Mouse (Mus musculus) ovary, postnatal 14 days (tissue): ENCODE results near the gene Atp2b4.

Source experiments
- DNase-seq: peaks from one replicate; pipeline ENCODE4 v3.0.0; 2022; ENCODE audit warnings: low spot score

The Atp2b4 gene

DNA sequence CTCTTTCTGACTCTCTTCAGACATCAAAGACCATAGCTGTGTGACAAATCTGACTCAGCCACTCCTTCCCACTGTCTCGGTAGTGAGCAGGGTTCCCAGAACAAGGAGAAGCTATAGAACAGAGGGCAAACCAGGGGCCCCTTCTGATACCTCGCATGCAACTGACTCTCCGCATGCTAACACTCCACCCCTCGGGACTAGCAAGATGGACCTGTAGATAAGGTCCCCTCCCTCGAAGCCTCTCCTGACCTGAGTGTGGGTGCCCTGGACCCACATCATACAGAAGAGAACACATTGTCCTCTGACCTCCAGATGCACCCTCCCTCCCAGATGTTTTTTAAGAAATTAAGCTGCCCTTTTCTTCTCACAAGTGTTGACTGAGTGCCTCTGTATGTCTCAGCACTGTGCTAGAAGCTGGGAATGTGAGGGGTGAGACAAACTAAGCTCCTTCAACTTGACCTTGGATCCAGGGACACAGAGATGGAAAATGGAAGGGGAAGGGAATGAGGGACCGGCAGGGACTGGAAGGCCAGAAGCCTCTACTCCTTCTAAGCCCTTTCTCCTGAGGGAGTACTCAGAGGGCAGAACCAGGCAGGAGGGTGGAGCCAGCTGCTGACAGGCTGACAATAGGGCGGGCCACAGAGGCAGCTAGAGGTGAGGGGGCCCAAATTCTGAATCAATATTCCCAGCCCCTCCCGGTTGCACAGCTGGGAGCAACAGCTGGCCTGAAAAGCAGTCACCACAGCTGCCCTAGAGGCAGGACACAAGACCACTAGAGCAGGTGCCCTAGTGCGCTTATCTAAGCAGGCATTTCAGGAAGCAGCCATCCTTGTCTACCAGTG is 2.6 kb downstream of the Atp2b4 start:
- DNase-seq, result no peak

DNA sequence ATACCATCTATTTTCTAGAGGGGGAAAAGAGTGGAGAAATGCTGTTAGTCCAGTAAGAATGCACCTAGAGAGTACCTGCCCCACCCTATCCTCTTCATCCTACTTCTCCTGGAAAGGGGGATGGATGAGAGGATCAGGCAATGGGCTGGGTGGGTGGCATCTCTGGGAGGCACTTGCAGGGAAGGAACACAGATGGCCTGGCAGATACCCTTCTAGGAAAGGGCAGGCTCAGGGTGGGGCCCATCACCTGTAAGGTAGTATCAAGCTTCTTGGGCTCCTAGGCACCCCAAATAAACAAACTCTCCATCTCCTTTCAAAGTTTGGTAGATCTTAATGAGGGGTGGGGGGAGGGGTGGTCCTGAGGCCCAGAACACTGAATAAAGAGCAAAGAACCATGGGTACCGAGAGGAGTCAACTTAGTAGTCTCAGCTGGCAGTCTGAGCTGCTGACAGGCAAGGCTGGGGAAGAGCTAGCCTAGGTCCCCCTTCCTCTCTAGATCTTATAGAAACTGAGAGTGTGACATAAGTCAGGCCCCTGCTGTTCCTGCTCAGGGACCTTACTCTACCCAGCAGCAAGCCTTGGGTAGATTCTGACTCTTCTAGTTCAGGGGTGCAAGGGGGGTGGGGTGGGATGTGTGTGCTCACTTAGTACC is 3.4 kb downstream of the Atp2b4 start:
- DNase-seq, result no peak

DNA sequence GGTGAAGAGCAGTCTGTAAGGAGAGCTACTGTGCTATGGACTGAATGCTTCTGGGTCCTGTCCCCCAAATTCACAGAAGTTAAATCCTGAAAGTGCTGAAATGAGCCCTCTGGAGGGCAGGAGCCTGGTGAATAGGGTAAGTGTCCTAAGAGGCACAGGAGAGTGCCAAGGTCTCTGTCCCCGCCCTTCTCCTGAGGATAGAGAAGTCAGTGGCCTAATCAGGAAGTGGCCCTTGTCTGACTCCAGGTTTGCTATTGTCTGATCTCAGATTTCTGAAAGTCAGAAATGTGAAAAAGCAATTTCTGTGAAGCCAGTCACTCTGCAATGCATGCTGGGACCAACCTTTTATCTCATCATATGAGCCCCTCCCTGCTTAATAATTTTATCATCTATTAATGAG is 7.2 kb downstream of the Atp2b4 start:
- no peak for DNase-seq

DNA sequence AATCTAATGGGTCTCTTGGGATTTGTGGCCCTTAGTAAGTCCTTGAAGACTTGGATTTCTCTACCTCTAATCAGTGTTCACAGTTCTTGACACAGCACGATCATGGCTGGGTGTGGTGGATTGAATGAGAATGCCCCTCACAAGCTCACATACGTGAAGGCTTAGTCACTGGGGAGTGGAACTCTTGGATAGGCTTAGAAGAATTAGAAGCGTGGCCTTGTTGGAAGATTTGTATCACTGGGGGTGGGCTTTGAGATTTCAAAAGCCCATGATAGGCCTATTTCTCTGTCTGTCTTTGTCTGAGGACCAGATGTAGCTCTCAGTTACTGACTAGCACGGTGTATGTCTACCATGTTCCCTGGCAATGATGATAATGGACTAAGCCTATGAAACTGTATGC is 10.8 kb downstream of the Atp2b4 start:
- no peak for DNase-seq

DNA sequence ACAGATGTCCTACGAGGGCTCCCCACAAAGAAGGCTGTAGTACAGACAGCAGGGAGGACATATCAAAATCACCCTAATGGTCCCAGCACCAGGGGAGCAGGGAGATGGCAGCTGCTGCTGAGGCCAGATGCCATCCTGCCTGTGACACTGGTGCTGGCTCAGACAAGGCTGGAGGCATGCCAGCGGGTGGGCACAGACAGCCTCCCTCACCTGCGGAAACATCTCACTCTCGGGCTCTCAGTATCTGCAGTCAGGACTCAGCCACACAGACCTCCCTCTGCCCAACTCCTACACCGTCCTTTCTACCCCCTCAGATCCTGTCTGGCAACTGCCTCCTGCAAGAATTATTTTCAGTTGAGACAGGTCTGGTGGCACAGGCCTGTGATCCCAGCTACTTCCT is 12.0 kb downstream of the Atp2b4 start:
- DNase-seq, result no peak

DNA sequence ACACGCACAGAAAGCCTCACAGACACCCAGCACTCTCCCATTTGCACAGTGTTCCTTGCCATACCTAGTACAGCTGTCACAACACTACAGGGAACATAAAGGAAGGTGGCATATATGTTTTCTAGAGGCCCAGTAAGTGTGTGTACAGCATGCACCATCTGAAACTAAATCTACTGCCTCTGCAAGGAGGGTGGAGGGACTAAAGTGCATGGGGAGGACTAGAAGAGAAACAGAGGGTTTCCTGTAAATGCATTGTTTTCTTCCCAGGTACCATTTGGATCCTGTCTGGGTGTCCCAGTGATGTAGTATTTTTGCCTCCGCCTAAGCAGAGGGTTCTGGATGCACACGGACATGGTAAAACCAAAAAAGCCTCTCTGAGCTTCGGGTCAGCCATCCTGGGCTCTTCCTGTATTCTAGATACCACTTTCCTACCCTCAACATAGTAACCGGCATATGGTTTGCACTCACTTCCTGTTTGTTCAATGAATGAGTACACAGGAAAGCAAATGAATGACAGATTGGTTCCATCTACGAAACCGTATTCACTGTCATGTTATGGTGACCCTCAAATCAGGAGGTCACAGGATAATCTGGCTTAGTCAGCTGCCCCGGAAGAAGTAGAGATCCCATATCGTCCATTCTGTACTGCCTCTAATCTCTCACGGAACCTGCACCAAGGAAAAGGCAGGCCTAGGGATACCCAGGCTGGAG is 13.2 kb downstream of the Atp2b4 start:
- DNase-seq, result no peak

DNA sequence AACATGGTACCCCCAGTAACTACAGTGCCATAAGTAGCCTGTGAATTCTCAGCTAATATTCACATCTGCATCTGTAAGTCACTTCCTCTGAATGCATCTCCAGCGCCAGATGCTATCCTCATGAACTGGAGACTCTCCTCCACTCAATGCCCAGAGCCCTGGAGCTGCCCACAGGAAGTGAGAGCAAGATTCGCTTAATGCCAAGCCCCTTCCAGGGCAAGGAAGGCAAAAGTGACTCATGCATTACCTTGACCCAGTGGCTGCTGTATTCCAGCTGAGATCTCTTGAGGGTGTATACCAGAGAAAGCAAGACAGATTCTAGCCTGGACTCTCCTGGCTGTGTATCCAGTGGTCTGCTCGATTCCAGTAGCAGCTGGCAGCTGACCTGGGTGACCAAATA is 16.2 kb downstream of the Atp2b4 start:
- no peak for DNase-seq

DNA sequence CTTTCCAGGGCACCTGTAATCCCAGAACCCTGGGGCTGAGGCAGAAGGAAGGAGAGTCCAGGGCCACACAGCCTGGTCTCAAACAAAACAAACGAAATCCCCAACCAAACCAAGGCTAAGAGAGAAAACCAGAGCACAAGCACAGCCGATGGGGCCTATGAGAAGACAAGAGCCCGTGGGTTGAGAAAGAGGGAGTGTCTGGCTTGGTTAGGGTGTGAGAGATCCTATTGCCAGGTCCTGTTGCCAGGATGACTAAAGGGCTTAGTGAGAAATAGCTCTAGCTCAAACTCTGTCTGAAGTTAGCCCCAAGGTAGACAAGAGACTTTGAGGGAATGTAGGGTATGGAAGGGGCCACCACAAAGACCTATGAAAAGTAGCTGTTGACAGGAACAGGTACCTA is 19.3 kb downstream of the Atp2b4 start:
- DNase-seq, result no peak

DNA sequence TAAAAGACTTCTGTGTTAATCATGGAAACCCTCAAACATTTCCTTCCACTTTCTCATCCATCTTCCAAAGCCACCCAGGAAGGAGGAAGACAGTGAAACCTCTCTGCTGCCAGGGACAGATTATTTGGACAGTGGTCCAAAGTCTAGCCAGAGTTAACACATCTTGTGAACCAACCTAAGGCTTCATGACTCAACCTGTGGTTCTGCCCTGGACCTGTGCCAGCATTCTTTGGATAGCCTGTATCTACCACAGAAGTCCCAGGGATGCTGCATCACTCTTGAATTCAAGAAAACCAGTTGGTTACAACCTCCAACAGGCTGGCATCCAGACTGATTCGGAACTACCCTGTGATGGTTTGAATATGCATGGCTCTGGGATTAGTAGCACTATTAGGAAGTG is 21.8 kb downstream of the Atp2b4 start:
- DNase-seq, result no peak

DNA sequence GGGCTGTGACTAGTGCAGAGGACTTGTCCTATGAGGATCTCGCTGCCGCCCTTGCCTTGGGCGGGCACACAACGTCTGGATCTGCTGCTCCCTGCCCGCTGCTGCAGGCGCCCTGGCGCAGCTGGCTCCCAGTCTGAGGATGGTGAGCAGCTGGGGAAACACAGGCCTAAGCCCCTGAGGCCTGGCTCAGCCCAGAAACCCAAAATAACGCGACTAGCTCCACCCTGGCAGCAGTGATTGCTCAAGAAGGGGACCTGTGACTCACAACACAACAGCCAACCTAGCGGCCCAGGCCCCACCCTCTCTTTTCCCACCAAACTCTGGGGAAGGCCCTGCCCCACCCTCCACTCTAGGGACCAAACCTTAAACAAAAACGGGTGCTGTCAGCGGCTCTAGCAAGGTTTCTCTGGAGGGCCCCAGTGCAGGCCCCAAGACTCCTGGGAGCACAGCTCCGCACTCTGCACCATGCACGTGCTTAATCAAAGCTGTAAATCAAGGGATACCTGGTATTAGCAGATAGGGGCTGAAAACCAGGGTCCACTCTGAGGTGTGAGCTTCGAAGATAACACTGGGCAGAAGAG is 23.1 kb downstream of the Atp2b4 start:
- DNase-seq, result no peak

DNA sequence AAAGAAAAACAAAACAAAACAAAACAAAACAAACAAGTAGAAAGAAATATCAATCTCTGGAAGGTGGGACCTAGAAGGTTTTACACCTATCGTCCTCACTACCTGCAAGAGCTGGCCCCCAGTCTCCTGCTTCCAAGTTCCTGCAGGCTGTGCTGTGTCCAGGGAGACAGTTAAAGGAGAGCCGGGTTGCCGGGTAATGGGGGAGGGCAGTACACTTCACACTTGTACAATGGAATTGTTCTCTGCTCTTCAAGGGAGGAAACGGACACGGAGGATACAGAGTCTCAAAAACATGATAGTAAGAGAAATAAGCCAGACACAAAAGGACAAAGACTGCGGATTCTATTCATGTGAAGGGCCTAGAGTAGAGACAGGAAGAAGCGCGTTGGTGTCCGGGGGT is 28.3 kb downstream of the Atp2b4 start:
- DNase-seq, result no peak

DNA sequence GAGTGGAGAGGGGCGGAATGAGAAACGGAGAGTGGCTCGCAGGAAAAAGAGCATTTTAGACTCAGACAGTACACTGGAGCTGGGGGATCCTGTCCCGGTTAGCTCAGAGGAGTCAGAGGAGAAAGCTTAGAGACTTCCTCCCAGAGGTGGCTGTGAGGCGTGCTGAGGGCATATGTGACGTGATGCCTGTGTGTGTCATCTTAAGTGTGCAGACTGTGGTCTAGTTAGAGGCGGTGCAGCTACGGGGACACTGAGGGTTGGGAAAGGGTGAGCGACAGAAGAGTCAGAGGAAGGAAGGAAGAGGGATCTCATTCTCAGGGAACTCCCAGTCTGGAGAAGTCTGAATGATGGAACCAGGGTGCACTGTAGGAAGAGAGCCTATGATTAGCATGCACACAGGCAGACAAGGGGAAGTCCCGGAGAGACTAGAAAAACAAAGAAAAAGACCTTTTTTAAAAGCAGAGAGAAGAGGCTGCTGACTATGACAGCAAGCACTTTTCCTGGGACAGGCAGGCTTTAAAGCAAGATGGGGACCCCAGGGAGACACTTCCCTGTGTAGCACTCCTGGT is 28.9 kb downstream of the Atp2b4 start:
- DNase-seq, result no peak

DNA sequence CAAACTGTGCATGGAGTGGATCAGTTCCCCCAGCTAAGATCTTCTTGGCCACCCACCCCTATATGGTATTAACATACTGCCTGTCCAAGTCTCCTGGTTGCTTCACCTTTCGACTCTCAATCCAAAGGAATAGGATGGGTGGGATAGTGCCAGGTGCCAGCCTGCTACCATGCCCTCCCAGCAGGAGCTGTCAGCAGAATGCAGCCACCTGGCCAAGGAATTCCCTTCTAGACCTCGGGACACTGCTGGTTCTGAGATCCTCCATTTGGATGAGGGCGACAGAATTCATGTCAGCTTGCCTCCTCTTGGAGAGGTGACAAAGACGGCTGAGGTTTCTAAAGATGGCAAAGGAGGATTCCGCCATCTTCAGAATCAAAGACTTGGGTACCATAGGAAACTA is 32.8 kb downstream of the Atp2b4 start:
- DNase-seq, result no peak

DNA sequence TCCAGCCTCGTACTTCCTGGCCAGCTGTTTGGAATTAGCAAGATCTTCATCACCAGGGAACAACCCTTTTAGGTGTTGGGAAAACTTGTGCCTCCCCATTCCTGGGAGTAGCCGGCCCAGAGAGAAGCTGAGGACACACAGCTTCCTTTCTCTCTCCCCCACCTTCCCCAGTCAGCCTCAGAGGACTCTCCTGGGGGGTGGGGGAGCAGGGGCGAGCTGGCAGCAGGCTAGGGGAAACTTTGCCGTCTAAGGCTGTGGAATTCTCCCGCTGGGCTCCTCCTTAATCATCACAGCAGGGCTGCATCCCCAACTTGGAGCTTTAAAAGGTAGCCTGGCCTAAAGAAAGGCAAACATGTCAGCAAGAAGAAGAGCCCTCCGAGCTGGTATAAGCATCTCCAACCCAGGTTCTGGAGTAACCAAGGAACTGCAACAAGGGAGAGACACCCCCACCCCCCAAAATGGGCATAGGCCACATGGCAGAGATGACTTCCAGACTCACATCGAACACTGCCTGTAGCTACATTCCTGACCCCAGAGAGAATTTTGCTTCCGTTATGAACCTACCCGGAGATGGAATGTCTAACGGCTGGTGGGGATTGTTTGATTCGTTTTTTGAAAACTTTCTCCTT is 33.8 kb downstream of the Atp2b4 start:
- DNase-seq, result no peak

DNA sequence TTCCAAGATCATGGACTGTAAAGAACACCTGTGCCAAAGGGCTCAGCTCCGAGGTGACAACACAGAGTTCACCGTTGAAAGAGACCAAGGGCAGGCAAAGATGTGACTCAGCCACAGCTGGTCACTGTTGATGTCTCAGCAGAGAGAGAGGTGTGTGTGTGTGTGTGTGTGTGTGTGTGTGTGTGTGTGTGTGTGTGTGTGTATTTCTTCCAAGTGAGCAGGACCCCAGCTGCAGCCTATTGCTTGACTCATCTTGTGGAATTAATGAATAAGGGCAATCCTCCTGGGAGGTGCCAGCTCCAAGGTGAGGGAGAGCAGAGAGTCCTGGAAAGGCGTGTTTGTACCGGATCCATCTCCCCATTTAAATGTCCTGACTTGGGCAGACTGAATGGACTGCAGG is 35.5 kb downstream of the Atp2b4 start:
- DNase-seq, result no peak

DNA sequence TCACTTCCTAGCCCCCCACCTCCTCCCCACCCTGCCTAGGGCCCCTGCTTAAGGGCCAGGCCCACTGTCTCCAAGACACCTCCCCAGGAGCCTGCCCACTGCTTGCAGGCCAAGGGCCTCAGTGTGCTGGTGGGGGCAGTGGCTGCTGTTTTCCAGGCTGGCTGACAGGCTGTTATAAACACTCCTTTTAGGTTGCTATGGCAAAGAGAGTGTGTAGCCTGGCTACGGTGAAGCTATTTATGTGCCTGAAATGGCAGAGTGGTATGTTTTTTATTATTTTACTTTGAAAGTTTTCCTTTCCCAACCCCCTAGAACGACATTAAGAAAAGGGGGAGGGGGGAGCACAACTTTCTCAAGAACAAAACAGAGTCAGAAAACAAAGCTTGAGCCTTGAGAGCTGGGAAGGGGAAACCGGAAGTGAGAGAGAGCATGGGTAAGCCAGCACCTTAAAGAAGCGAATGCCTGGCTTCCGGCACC is 37.9 kb downstream of the Atp2b4 start:
- DNase-seq, result no peak

DNA sequence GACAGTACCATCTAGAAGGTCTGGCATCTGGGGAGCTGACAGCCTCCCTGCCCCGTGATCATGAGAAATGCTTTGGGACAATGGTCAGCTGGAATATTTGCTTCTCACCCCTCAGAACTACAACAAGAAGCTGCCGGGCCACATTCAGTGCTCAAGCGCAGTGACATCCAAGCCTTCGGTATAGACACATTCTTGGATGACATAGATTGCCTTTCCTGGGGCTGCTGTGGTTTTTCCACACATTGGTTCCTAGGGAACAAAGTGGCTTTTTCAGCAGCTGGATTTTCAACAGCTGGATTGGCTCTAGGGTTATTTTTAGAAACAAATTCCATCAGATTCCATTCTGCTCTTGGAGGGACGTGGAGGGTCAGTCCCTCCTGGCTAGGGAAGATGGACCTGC is 39.6 kb downstream of the Atp2b4 start:
- DNase-seq, result no peak

DNA sequence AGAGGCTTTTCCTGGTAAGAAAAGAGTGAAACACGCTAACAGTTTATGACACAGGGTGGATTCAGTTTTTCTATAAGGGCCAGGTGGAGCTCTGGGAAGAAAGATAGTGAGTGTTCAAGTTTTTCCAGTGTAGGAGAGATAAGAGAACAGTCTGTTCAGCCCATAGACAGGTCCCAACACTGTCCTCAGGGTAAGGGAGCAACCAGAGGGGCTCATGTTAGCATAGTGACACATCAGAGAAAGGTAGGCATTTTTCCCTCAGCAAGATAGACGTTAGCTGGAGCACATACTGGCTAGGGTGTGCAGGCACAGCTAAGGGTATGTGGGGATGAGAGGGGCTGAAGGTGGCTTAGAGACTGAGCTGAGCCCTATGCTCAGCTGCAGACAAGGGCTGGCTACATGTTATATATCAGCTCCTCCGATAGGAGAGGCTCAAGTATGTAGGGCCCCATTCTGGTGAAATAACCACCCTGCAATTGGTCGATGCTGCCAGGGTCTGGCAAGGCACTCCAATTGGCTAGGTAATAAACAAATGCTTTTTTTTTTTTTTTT is 46.4 kb downstream of the Atp2b4 start:
- DNase-seq, result no peak

DNA sequence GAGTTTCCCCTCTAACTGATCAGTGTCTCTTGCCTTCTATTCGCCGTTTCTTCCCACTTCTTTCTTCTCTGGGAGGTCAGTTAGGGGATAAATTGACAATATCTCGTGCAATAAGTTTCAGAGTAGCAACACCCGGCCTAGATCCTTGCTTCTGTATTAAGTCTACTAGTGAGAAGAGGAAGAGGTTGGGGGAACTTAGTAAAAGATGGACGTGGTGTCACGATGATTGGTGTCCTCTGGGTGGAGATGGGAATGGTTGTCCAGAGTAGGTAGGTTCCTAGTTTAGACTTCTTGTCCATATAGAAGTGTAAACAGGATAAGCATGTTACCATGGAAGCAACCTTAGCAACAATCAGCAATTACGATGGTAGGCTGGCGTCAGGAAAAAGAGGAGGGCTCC is 47.5 kb downstream of the Atp2b4 start:
- DNase-seq, result no peak

DNA sequence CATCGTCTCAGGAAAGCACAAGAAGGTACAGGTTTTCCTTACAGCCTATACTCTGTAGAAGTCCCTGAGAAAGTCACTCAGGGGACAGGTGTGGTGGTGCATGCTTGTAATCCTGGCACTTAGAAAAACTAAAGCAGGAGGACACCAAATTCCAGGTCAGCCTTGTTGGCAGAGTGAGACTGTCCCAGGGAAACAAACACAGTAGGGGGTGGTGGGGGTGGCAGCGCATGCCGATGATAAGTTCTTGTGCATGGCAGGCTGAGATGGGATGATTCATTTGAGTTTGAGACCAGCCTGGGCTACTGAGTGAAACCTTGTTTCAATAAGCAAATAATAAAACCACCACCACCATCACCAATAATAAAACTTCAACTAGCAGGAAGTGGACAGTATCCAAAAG is 49.2 kb downstream of the Atp2b4 start:
- no peak for DNase-seq

DNA sequence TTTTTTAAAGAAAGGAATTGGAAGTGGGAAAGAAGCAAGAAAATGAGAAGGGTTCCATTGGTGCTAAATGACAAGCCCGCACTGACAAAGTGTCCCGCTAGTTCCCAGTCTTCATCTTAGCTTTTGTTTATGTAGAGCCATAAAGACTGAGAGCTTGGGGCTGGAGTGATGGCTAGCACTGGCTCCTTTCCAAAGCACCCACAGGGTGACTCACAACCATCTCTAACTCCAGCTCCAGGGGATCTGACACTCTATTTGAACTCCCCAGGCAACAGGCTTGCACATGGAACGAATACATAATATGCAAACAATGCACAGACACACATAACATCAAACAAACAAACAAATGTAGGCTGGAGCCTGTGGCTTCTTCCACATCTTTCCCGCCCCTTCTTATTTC is 50.9 kb downstream of the Atp2b4 start:
- no peak for DNase-seq

DNA sequence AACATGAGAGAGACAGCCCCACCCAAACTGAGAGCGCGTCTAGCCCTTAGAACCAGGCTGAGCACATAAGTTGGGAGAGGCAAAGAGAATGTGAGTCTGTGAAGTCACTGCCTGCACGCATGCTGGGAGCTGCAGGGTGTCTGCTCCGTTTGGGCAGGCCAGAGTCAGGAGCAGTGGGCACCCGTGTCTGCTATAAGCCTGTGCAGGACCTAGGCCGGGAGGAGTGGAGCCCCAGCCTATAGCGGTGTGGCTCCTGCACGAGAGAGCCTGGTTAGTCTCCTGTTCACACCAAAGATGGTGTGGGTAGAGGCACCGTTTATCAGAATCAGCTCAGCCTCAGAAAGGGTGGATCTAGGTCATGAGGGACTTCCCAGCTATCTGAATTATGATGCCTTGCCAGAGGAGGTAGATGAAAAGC is 55.8 kb downstream of the Atp2b4 start:
- no peak for DNase-seq
